Mouse (Mus musculus) layer of hippocampus, adult 2 months (tissue): Measurements from ENCODE around the gene Cmc2. TPM values are rescaled to one million over a fixed set of nuclear protein-coding genes. Genes with fewer than 3 reads are reported as not detected.

Experiments
- DNase-seq, 2 experiments: peaks; one replicate each; pipeline ENCODE4 v3.0.0; 2022; ENCODE audit warnings: low spot score in 2 of 2
- H3K27ac ChIP-seq: fragments of 200-600 bp; 2 replicates; pipeline ENCODE4 v1.8.1; 2022
- H3K4me3 ChIP-seq: fragments of 200-600 bp; 2 replicates; pipeline ENCODE4 v1.8.1; 2022; ENCODE audit warnings: mild to moderate bottlenecking
- CTCF ChIP-seq: fragments of 200-600 bp; conservative IDR thresholded peaks from 2 replicates; pipeline ENCODE4 v1.8.1; 2022; ENCODE audit warnings: antibody characterized with exemption, mild to moderate bottlenecking, moderate library complexity
- total RNA-seq, 2 experiments: library from RNA; stranded (reverse); gene quantifications; 2 replicates each; pipeline ENCODE4 v1.2.3; 2021

Gene Cmc2
- total RNA-seq, 2 experiments from 2014 or later, result 11.9 to 13.5 TPM

DNA sequence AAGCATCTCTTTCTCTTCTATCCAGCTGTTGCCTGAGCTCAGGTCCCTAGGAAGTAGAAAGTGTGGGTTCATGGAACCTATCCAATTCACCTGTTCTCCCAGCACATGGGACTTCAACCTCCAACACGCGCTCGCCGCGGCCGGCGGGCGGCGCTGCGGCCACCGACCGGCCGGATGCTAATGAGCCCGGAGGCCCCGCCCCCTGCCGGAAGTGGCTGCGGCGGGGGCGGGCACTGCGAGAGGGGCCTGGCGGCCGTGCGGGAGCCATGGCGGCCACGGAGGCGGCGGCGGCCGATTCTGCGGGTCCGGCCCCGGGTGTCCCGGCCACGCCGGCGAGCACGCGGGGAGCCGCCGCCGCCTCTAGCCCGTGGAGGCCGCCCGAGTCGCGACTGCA lies 21.9 kb upstream of the Cmc2 start, which contains the start of gene Atmin:
Atmin (plus strand) TSS at position 233 of the 394 bp plus-strand sequence.
- peak; percentile 81 for TF ChIP-seq CTCF
- peak within 1 kb of the TSS; percentile 91 for H3K27ac ChIP-seq
- H3K4me3 ChIP-seq, result peak within 1 kb of the TSS; percentile 71
- DNase-seq, result peak; percentile 75 to 81

DNA sequence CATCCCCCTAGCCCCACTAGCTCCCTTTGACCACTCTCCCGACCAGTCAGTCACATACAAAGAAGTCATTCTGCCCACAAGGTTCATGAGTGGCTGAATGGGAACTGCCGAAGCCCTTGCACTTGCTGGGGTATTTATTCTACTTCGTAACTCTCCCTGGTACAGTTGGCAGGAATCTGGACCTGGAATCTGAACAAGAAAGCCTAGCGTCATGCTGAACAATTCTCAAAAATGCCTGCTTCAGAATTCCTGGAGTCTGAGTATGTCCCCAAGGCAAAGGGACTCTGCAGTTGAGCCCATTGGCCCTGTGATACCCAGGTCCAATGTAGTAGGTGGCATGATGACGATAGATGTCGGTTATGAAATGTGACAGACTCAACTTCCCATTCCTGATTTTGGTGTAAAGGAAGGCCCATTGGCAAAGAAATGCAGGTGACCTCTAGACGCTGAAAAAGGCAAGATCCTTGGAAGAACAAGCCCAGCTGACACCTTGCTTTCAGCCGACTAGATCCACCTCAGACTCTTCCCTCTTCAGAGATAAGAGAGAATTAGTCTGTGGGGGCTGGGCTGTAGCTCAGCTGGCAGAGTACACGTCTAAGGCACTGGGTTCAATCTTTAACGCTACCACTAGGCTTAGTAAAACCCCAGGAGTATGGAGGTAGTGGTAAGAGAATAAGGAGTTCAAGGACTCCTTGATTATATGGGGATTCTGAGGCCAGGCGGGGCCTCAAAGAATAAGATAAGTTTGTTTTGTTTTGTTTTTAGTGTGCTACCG lies 21.2 kb upstream of the Cmc2 start:
- DNase-seq, result no peak
- no peak for TF ChIP-seq CTCF
- Histone ChIP-seq H3K27ac (no peak overlapping the region), H3K4me3 (peak overlapping the region; percentile 71)

DNA sequence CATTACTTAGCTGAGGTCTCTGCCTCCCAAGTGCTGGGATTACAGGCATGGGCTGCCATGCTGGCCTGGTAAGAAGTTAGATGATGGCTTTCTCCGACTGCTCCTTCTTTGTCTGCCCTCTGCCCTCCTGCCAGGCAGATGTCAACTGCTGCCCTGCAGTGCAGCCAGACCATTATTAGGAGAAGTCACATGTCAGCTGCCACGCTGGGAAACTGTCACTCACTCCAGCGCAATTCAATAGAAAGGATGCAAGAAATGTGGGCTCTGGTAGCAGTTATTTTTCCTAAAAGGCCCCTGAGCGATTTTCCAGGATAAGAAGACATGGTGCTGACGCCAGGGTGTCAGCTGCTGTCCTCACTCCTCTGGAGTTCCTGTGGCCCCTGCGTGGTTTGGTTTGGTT lies 14.3 kb upstream of the Cmc2 start:
- H3K27ac ChIP-seq, result no peak overlapping the region
- no peak overlapping the region for H3K4me3 ChIP-seq
- TF ChIP-seq CTCF, result no peak
- no peak for DNase-seq

DNA sequence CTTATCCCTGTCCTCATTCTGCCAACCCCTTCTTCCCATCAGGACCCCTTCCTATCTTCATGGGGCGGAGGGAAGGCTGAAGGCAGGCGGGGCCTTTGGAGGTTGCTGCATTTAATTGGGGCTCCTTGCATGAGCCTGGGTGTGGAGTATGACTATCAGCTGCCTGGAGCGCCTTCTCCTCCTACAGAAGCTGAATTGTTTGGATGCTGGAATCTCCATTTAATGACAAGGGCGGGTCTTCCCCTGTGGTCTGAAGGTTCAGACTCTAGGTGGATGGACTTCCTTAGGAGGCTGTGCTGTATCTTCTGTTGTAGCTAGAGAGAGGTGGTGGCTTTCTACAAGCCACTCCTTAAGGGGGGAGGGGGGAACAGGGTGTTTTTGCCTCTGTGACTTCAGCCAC lies 13.7 kb upstream of the Cmc2 start:
- H3K4me3 ChIP-seq, result no peak overlapping the region
- TF ChIP-seq CTCF, result no peak
- DNase-seq, result no peak
- no peak overlapping the region for H3K27ac ChIP-seq

DNA sequence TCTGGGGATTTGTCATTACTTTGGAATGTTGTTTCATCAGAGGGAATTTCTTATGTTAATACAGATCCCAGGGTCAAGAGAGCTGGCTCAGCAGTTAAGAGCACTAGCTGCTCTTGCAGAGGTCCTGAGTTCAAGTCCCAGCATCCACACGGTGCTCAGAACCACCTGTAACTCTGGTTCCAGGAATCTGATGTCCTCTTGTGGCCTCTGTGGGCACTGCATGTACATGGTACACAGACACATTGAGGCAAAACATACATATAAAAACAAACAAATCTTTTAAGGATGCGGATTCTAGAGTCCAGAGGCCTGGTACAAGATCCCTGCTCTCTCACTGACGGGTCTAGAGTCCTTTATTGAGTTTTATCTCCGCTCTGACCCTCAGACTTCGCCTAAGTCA lies 7.3 kb upstream of the Cmc2 start:
- peak; percentile 54 for TF ChIP-seq CTCF
- DNase-seq, result no peak
- Histone ChIP-seq H3K4me3 (no peak overlapping the region), H3K27ac (no peak overlapping the region)

DNA sequence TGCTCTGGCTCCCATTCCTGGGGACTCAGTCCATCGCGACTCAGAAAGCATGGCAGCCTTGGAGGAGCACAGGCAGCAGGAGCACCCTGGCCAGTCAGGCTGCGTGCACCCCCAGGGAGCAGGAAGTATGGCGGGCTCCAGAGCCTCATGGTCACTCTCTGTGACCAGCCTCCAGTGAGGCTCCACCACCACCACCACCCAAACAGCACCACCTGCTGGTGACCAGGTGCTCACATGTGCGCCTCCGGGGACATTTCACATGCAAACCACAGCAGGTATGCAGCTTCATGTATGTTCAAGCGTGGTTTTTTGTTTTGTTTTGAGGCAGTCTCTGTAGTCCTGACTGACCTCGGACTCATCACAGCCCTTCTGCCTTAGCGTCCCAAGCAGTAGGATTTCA lies 6.6 kb upstream of the Cmc2 start:
- H3K4me3 ChIP-seq, result no peak overlapping the region
- DNase-seq, result no peak
- no peak overlapping the region for H3K27ac ChIP-seq
- TF ChIP-seq CTCF, result peak; percentile 66

DNA sequence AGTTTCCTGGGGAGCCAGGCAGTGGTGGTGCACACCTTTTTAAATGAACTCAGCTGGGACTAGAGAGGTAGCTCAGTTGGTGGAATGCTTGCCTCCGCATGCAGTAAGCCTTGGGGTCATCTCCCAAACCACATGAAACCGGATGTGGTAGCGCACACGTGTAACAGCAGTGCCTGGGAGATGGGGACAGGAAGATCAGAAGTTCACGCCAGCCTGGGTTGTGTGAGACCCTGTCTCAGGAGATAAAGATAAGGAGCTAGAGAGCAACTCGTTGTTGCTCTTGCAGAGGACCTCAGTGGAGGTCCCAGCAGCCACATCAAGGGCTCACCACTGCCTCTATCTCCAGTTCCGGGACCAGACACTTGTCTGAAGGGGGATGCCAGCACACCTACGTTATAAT lies 2.3 kb upstream of the Cmc2 start:
- no peak for DNase-seq
- no peak overlapping the region for H3K4me3 ChIP-seq
- TF ChIP-seq CTCF, result no peak
- no peak overlapping the region for H3K27ac ChIP-seq

DNA sequence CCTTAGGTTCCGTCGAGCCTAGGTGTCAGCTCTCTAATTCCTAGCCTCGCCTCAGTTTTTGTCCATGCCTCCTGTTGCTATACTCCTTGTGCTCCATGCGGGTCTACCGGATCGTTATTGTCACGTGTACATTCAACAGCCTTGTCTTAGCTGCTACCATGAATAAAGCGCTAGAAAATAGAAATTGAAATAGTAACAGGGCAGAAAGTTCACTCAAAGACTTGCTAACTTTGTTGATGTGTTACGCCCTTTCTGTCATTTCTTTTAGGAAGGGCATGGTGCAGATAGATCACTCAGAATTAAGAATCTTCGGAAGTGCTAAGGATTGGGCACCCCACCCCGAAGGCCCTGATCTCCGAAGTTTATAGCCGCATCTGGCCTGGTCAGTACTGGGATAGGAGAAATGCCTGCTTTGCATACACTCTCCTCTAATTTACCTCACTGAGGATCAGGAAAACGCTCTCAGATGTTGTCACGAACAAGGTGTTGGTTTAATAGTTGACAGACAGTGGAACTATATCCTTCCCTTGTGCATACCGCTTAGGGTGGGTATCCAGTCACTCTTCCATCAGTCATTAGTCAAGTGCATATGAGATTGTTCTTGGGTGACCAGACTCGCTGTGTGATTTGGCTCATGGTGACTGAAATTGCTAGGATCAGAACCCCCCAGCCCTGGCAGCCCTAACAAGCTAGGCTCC lies 954 bp upstream of the Cmc2 start:
- Histone ChIP-seq H3K27ac (peak overlapping the region; percentile 99), H3K4me3 (peak overlapping the region; percentile 74)
- no peak for TF ChIP-seq CTCF
- DNase-seq, result no peak

DNA sequence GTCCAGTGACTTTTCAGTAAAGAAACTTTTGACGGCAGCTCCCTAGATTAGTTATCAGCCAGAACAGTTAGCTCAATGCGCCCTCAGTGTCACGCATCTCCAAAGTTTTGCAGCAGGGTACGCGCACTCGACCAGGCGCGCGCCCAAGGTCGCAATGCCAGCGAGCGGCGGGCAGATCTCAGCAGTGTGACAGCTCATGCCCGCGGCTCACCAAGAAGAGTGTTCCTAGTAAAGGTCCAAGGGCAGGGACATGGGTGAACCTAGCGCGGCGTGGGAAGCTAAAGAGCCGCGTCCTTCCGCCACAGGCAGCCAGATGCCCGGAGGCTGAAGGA lies 284 bp downstream of the Cmc2 start:
- no peak for DNase-seq
- TF ChIP-seq CTCF, result no peak
- peak overlapping the region; percentile 74 for H3K4me3 ChIP-seq
- H3K27ac ChIP-seq, result peak overlapping the region; percentile 99

DNA sequence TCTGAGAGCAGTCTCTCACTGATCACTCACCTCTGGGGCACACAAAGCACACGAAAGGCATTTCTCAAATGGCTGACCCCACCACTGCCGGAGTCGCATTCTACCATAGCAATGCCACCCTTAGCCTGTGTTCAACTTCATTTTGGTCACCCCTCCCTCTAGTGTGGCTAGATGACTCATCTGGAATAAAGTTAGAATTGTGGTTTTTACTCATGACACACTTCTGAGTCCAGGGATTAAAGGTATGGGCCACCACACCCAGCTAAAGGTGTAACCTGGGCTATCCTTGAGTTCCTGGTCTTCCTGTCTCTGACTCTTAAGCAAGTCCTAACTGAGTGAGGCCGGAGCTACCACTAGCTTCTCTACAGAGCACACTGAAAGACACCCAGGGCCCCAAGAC lies 15.4 kb downstream of the Cmc2 start:
- no peak for DNase-seq
- TF ChIP-seq CTCF, result no peak
- Histone ChIP-seq H3K27ac (no peak overlapping the region), H3K4me3 (no peak overlapping the region)

DNA sequence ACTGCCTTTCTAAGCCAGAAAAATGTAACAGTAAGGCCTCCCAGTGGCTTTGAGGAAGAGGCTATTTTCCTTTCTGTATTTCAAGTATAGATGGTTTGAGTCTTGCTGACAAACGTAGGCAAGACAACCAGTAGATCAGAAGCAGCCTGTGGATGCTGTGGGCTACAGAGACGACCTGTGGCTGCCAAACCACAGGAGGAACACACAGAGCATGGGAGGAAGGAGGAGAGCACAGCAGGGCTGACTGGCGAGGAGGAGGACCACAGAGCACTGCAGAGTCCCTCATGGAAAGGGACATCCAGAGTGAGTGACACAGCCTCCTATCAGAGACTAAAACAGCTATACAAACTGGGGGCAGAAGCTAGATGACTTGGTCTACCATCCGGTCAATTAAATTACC lies 16.0 kb downstream of the Cmc2 start:
- Histone ChIP-seq H3K27ac (no peak overlapping the region), H3K4me3 (no peak overlapping the region)
- DNase-seq, result no peak
- no peak for TF ChIP-seq CTCF

DNA sequence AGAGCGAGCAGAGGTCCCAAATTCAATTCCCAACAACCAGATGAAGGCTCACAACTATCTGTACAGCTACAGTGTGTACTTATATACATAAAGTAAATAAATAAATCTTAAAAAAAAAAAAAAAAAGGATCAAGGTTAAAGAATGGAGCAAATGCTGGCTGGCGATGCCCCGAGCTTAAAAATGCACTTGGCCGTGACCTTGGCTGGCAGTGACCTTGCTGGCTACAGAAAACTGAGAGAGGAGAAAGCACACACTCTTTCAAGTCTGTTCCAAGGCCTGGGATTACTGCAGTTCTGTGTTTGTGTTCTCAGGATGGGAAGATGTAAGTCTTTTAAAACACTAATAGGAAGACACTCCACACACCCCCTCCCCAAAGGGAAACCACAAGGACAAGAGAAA lies 16.5 kb downstream of the Cmc2 start:
- Histone ChIP-seq H3K27ac (no peak overlapping the region), H3K4me3 (no peak overlapping the region)
- DNase-seq, result no peak
- no peak for TF ChIP-seq CTCF

DNA sequence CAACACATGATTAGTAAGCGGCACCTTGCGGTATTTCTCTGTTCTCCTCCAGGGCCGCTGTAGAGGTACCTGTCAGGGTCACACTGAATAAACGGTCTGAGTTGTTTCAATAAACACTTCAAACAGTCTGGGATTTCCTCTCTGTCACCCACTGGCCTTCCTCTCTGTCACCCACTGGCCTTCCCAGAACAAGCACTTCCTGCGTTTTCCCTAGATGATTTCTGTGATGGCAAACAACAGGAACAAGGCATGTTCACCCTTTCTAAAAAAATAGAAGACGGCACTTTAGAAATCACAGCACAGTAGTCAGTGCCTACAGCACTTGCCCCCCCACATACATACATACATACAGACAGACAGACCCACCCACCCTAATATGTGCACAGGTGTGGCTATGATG lies 25.7 kb downstream of the Cmc2 start:
- no peak for TF ChIP-seq CTCF
- H3K27ac ChIP-seq, result no peak overlapping the region
- no peak overlapping the region for H3K4me3 ChIP-seq
- no peak for DNase-seq

DNA sequence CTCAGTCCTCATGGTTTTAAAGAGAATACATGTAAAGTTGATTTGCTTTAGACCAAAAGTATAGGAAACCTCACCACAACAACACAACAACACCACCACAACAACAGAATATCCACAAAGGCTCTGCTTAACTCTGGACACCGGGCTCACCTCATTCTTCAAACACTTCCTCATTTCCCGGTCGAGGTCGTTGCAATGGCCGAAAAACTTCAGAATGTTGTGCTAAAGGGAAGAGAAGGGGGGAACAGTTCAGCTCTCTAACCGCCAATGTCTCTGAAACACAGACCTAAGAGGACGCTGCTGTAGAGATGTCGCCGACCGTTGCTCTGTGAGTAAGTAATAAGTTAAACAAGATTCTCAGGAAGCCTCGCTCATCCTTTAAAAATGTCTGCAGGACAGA lies 27.3 kb downstream of the Cmc2 start:
- no peak overlapping the region for H3K4me3 ChIP-seq
- no peak for TF ChIP-seq CTCF
- H3K27ac ChIP-seq, result no peak overlapping the region

More for the DNA sequence above, 27.3 kb downstream of the Cmc2 start:
- no peak for DNase-seq
